Mouse (Mus musculus) heart, postnatal 36 days (tissue): ENCODE data around the gene Trio. TPM values are rescaled to one million over a fixed set of nuclear protein-coding genes. Genes with fewer than 3 reads are reported as not detected.

Experiments
- DNase-seq, 2 experiments: peaks; one replicate each; pipeline ENCODE4 v3.0.0; 2021 to 2022
- intact Hi-C: fragments of 180-260 bp; cut with DNase I; formaldehyde crosslinking; loops from one replicate; pipeline ENCODE4 v1.15.1; 2025
- total RNA-seq, 2 experiments: library from RNA; stranded (reverse); gene quantifications; 2 replicates each; pipeline ENCODE4 v1.2.3; 2021

Gene Trio
- total RNA-seq, 2 experiments from 2014 or later, result 34.6 to 39.9 TPM

GRCm38 (mm10) chr15:27790699-27791098, 234.9 kb downstream of the Trio start:
- no peak for DNase-seq
- intact Hi-C loops, result no loop called here

GRCm38 (mm10) chr15:27789325-27789724, 236.3 kb downstream of the Trio start:
- intact Hi-C loops, result loop anchor here (2.0 kb wide), 1 partner anchor 19 kb away; no protein-coding TSS in a partner anchor
- no peak for DNase-seq

- intact Hi-C loops, result loop anchor here (2.0 kb wide), 1 partner anchor 21 kb away; no protein-coding TSS in a partner anchor
- peak in 1 of 2 experiments; percentile 61 for DNase-seq
These were observed 237.4 kb downstream of the Trio start for GRCm38 (mm10) chr15:27788122-27788759.

GRCm38 (mm10) chr15:27787151-27787550, 238.5 kb downstream of the Trio start:
- no peak for DNase-seq
- intact Hi-C loops, result no loop called here

GRCm38 (mm10) chr15:27786418-27786817, 239.2 kb downstream of the Trio start:
- peak in 1 of 2 experiments; percentile 28 for DNase-seq

GRCm38 (mm10) chr15:27785280-27786001, 240.2 kb downstream of the Trio start:
- intact Hi-C loops, result no loop called here
- DNase-seq, result peak; percentile 38 to 61

More at GRCm38 (mm10) chr15:27786418-27786817, 239.2 kb downstream of the Trio start:
- intact Hi-C loops, result no loop called here

GRCm38 (mm10) chr15:27784126-27784563, 241.5 kb downstream of the Trio start:
- peak; percentile 60 for DNase-seq
- intact Hi-C loops, result no loop called here

GRCm38 (mm10) chr15:27783541-27784125, 242.0 kb downstream of the Trio start:
- peak in 1 of 2 experiments; percentile 63 for DNase-seq
- intact Hi-C loops, result no loop called here

- peak in 1 of 2 experiments; percentile 42 for DNase-seq
- intact Hi-C loops, result no loop called here
These were observed 242.6 kb downstream of the Trio start for GRCm38 (mm10) chr15:27783092-27783491.

GRCm38 (mm10) chr15:27782383-27783036, 243.1 kb downstream of the Trio start:
- intact Hi-C loops, result no loop called here
- DNase-seq, result peak; percentile 40 to 47

- DNase-seq, result no peak
- intact Hi-C loops, result no loop called here
These were observed 245.8 kb downstream of the Trio start for GRCm38 (mm10) chr15:27779827-27780226.

- DNase-seq, result no peak
- intact Hi-C loops, result no loop called here
These were observed 246.2 kb downstream of the Trio start for GRCm38 (mm10) chr15:27779398-27779797.

- intact Hi-C loops, result no loop called here
- DNase-seq, result no peak
These were observed 247.4 kb downstream of the Trio start for GRCm38 (mm10) chr15:27778256-27778655.

- no peak for DNase-seq
These were observed 248.0 kb downstream of the Trio start for GRCm38 (mm10) chr15:27777455-27778190.

GRCm38 (mm10) chr15:27774481-27774880, 251.2 kb downstream of the Trio start:
- no peak for DNase-seq
- intact Hi-C loops, result no loop called here

More at GRCm38 (mm10) chr15:27777455-27778190, 248.0 kb downstream of the Trio start:
- intact Hi-C loops, result no loop called here

- no peak for DNase-seq
- intact Hi-C loops, result no loop called here
These were observed 253.5 kb downstream of the Trio start for GRCm38 (mm10) chr15:27772125-27772627.

- intact Hi-C loops, result no loop called here
- DNase-seq, result peak in 1 of 2 experiments; percentile 32
These were observed 254.1 kb downstream of the Trio start for GRCm38 (mm10) chr15:27771581-27771980.

- DNase-seq, result no peak
- intact Hi-C loops, result no loop called here
These were observed 255.0 kb downstream of the Trio start for GRCm38 (mm10) chr15:27770513-27771196.

- intact Hi-C loops, result no loop called here
- DNase-seq, result no peak
These were observed 264.2 kb downstream of the Trio start for GRCm38 (mm10) chr15:27761416-27761815.
